Mouse (Mus musculus) kidney, embryonic 16.5 days (tissue): ENCODE measurements at regions not wholly inside any gene's neighbourhood (a gene's known extent, or its start where the extent isn't known, plus 50 kb on each side); places are given as distances from the start of the nearest gene placed in this dataset.
A peak's percentile ranks its signal among the peaks of the same experiment; 100 is the strongest.

Source experiments
- ATAC-seq: fragments of 200-750 bp; cut with Nextera tagmentation; 2 replicates; pipeline ENCODE4 v1.8.0; 2017; ENCODE audit warnings: moderate TSS enrichment; ENCODE audit not compliant: low FRiP score, low TSS enrichment
- H3K27ac ChIP-seq: fragments of 300-500 bp; sonication (generic); 2 replicates; pipeline ENCODE4 v1.5.1; 2014; ENCODE audit warnings: low read length
- H3K27me3 ChIP-seq: fragments of 300-500 bp; sonication (generic); 2 replicates; pipeline ENCODE4 v1.6.1; 2014; ENCODE audit warnings: low read length, control low read depth, mixed read lengths; ENCODE audit not compliant: insufficient read depth
- H3K36me3 ChIP-seq: fragments of 300-500 bp; sonication (generic); 2 replicates; pipeline ENCODE4 v1.6.1; 2014; ENCODE audit warnings: low read length, control low read depth, mixed read lengths; ENCODE audit not compliant: insufficient read depth
- H3K4me1 ChIP-seq: fragments of 300-500 bp; sonication (generic); 2 replicates; pipeline ENCODE4 v1.6.1; 2014; ENCODE audit warnings: low read length, control low read depth, mixed read lengths; ENCODE audit not compliant: insufficient read depth
- H3K4me2 ChIP-seq: fragments of 300-500 bp; sonication (generic); replicated peaks from 2 replicates; pipeline ENCODE4 v1.6.1; 2014; ENCODE audit warnings: low read depth, low read length
- H3K4me3 ChIP-seq: fragments of 300-500 bp; sonication (generic); 2 replicates; pipeline ENCODE4 v1.5.1; 2014; ENCODE audit warnings: mild to moderate bottlenecking, low read length
- H3K9ac ChIP-seq: fragments of 300-500 bp; sonication (generic); replicated peaks from 2 replicates; pipeline ENCODE4 v1.6.1; 2014; ENCODE audit warnings: low read length
- H3K9me3 ChIP-seq: fragments of 300-500 bp; sonication (generic); 2 replicates; pipeline ENCODE4 v1.6.1; 2016; ENCODE audit warnings: low read length, control low read depth
- WGBS: fragments of 180-500 bp; shearing (Covaris S2); extraction: QIAGEN DNeasy Blood & Tissue Kit; methylation state at CpG from one replicate; pipeline ENCODE4 v1.1.7; 2014; 5-methylcytosine and 5-hydroxymethylcytosine counted together

- Histone ChIP-seq H3K4me1 (no peaks in the 10 kb centered on the region), H3K27me3 (no peaks in the 10 kb centered on the region), H3K4me3 (no peak overlapping the region), H3K9ac (no peak overlapping the region), H3K9me3 (no peaks in the 10 kb centered on the region), H3K27ac (no peak overlapping the region), H3K36me3 (no peaks in the 10 kb centered on the region), H3K4me2 (no peak overlapping the region)
- 63% methylated on average over 2 of the region's 2 CpGs for WGBS
- no peak for ATAC-seq
Observed at GRCm38 (mm10) chr1:190397811-190398210, 227.3 kb upstream of the Prox1 start.

- ATAC-seq: no peak
- no peaks in the 10 kb centered on the region for H3K36me3 ChIP-seq
- H3K4me3 ChIP-seq: no peak overlapping the region
- no peaks in the 10 kb centered on the region for H3K27me3 ChIP-seq
- H3K9ac ChIP-seq: no peak overlapping the region
- H3K9me3 ChIP-seq: no peaks in the 10 kb centered on the region
- 57% methylated on average over 6 of the region's 6 CpGs for WGBS
- H3K4me1 ChIP-seq: no peaks in the 10 kb centered on the region
- H3K4me2 ChIP-seq: no peak overlapping the region
- H3K27ac ChIP-seq: no peak overlapping the region
Observed at GRCm38 (mm10) chr1:190393061-190393460, 222.5 kb upstream of the Prox1 start.

GRCm38 (mm10) chr1:190388853-190389252, 218.3 kb upstream of the Prox1 start:
- Histone ChIP-seq H3K9me3 (no peaks in the 10 kb centered on the region), H3K4me2 (no peak overlapping the region), H3K27ac (no peak overlapping the region), H3K36me3 (no peaks in the 10 kb centered on the region), H3K4me1 (no peaks in the 10 kb centered on the region), H3K4me3 (no peak overlapping the region), H3K9ac (no peak overlapping the region), H3K27me3 (0 out of 2 replicates have a peak, but pooled peaks cover 6% of the 10 kb centered on the region)
- ATAC-seq: no peak
- WGBS: 86% methylated on average over 4 of the region's 4 CpGs

- Histone ChIP-seq H3K36me3 (no peaks in the 10 kb centered on the region), H3K27me3 (0 out of 2 replicates have a peak, but pooled peaks cover 9% of the 10 kb centered on the region), H3K4me1 (no peaks in the 10 kb centered on the region), H3K4me3 (no peak overlapping the region), H3K9me3 (no peaks in the 10 kb centered on the region), H3K9ac (no peak overlapping the region), H3K4me2 (no peak overlapping the region), H3K27ac (no peak overlapping the region)
- 55% methylated on average over 12 of the region's 12 CpGs for WGBS
- no peak for ATAC-seq
Observed at GRCm38 (mm10) chr1:190384555-190384954, 214.0 kb upstream of the Prox1 start.

GRCm38 (mm10) chr1:190383256-190383838, 212.8 kb upstream of the Prox1 start:
- WGBS: 85% methylated on average over 10 of the region's 10 CpGs
- H3K27me3 ChIP-seq: 0 out of 2 replicates have a peak, but pooled peaks cover 9% of the 10 kb centered on the region
- H3K36me3 ChIP-seq: no peaks in the 10 kb centered on the region
- H3K9ac ChIP-seq: no peak overlapping the region
- no peaks in the 10 kb centered on the region for H3K4me1 ChIP-seq
- no peak for ATAC-seq
- H3K27ac ChIP-seq: no peak overlapping the region
- H3K4me3 ChIP-seq: no peak overlapping the region
- H3K9me3 ChIP-seq: no peaks in the 10 kb centered on the region
- H3K4me2 ChIP-seq: no peak overlapping the region

GRCm38 (mm10) chr1:190380151-190380550, 209.6 kb upstream of the Prox1 start:
- no peak overlapping the region for H3K27ac ChIP-seq
- ATAC-seq: no peak
- no peak overlapping the region for H3K9ac ChIP-seq
- 31% methylated on average over 10 of the region's 10 CpGs for WGBS
- no peaks in the 10 kb centered on the region for H3K9me3 ChIP-seq
- H3K4me1 ChIP-seq: no peaks in the 10 kb centered on the region
- H3K4me3 ChIP-seq: no peak overlapping the region
- H3K27me3 ChIP-seq: 0 out of 2 replicates have a peak, but pooled peaks cover 6% of the 10 kb centered on the region
- no peaks in the 10 kb centered on the region for H3K36me3 ChIP-seq
- no peak overlapping the region for H3K4me2 ChIP-seq

- Histone ChIP-seq H3K4me2 (no peak overlapping the region), H3K9me3 (no peaks in the 10 kb centered on the region), H3K27me3 (no peaks in the 10 kb centered on the region), H3K4me3 (no peak overlapping the region), H3K9ac (no peak overlapping the region), H3K27ac (no peak overlapping the region), H3K36me3 (no peaks in the 10 kb centered on the region), H3K4me1 (0 out of 2 replicates have a peak, but pooled peaks cover 4% of the 10 kb centered on the region)
- ATAC-seq: no peak
- WGBS: 74% methylated on average over 22 of the region's 22 CpGs
Observed at GRCm38 (mm10) chr1:190375160-190375880, 204.8 kb upstream of the Prox1 start.

GRCm38 (mm10) chr1:190374270-190374669, 203.8 kb upstream of the Prox1 start:
- H3K4me1 ChIP-seq: 0 out of 2 replicates have a peak, but pooled peaks cover 4% of the 10 kb centered on the region
- 19% methylated on average over 3 of the region's 3 CpGs for WGBS
- no peak overlapping the region for H3K27ac ChIP-seq
- no peaks in the 10 kb centered on the region for H3K27me3 ChIP-seq
- H3K9me3 ChIP-seq: no peaks in the 10 kb centered on the region
- H3K4me3 ChIP-seq: no peak overlapping the region
- H3K9ac ChIP-seq: no peak overlapping the region
- H3K4me2 ChIP-seq: no peak overlapping the region
- peak; percentile 83; the same call in 1 of the 2 replicates for ATAC-seq
- no peaks in the 10 kb centered on the region for H3K36me3 ChIP-seq

- no peaks in the 10 kb centered on the region for H3K27me3 ChIP-seq
- H3K9me3 ChIP-seq: no peaks in the 10 kb centered on the region
- no peak overlapping the region for H3K4me2 ChIP-seq
- WGBS: 55% methylated on average over 8 of the region's 8 CpGs
- H3K27ac ChIP-seq: no peak overlapping the region
- no peak overlapping the region for H3K9ac ChIP-seq
- H3K36me3 ChIP-seq: no peaks in the 10 kb centered on the region
- H3K4me1 ChIP-seq: peaks cover 3% of the 10 kb centered on the region; the same call in 1 of the 2 replicates
- H3K4me3 ChIP-seq: no peak overlapping the region
- ATAC-seq: peak; percentile 70; the same call in 1 of the 2 replicates
Observed at GRCm38 (mm10) chr1:190366631-190367030, 196.1 kb upstream of the Prox1 start.

GRCm38 (mm10) chr1:190365126-190365525, 194.6 kb upstream of the Prox1 start:
- 86% methylated on average over 11 of the region's 11 CpGs for WGBS
- no peaks in the 10 kb centered on the region for H3K27me3 ChIP-seq

More at GRCm38 (mm10) chr1:190365126-190365525, 194.6 kb upstream of the Prox1 start:
- Histone ChIP-seq H3K9ac (no peak overlapping the region), H3K36me3 (no peaks in the 10 kb centered on the region), H3K27ac (no peak overlapping the region), H3K9me3 (no peaks in the 10 kb centered on the region), H3K4me1 (peaks cover 3% of the 10 kb centered on the region; the same call in 1 of the 2 replicates), H3K4me3 (no peak overlapping the region), H3K4me2 (no peak overlapping the region)
- no peak for ATAC-seq
